Mouse (Mus musculus) heart, embryonic 16.5 days (tissue): ENCODE measurements at regions not wholly inside any gene's neighbourhood (a gene's known extent, or its start where the extent isn't known, plus 50 kb on each side); places are given as distances from the start of the nearest gene placed in this dataset.

ENCODE experiments used
- ATAC-seq: fragments of 200-750 bp; cut with Nextera tagmentation; replicated peaks from 2 replicates; pipeline ENCODE4 v1.8.0; 2017; ENCODE audit warnings: moderate number of reproducible peaks; ENCODE audit not compliant: insufficient read depth, low FRiP score; ENCODE audit errors: extremely low read depth
- H3K27ac ChIP-seq: fragments of 300-500 bp; sonication (generic); 2 replicates; pipeline ENCODE4 v1.5.1; 2014; ENCODE audit warnings: mild to moderate bottlenecking, low read length, control low read depth, moderate library complexity
- H3K27me3 ChIP-seq: fragments of 300-500 bp; sonication (generic); 2 replicates; pipeline ENCODE4 v1.6.1; 2014; ENCODE audit warnings: low read length, mixed read lengths; ENCODE audit not compliant: control insufficient read depth, insufficient read depth
- H3K36me3 ChIP-seq: fragments of 300-500 bp; sonication (generic); 2 replicates; pipeline ENCODE4 v1.6.1; 2014; ENCODE audit not compliant: control insufficient read depth, insufficient read depth
- H3K4me1 ChIP-seq: fragments of 300-500 bp; sonication (generic); 2 replicates; pipeline ENCODE4 v1.6.1; 2014; ENCODE audit warnings: low read length, mixed read lengths; ENCODE audit not compliant: control insufficient read depth, insufficient read depth
- H3K4me2 ChIP-seq: fragments of 300-500 bp; sonication (generic); 2 replicates; pipeline ENCODE4 v1.6.1; 2014; ENCODE audit warnings: low read depth, mild to moderate bottlenecking, control low read depth, low read length
- H3K4me3 ChIP-seq: fragments of 300-500 bp; sonication (generic); 2 replicates; pipeline ENCODE4 v1.5.1; 2014; ENCODE audit warnings: mild to moderate bottlenecking, control low read depth, low read length
- H3K9ac ChIP-seq: fragments of 300-500 bp; sonication (generic); 2 replicates; pipeline ENCODE4 v1.6.1; 2014; ENCODE audit warnings: low read length, control low read depth
- H3K9me3 ChIP-seq: fragments of 300-500 bp; sonication (generic); replicated peaks from 2 replicates; pipeline ENCODE4 v1.6.1; 2016; ENCODE audit warnings: low read length; ENCODE audit not compliant: control insufficient read depth
- WGBS: fragments of 180-500 bp; shearing (Covaris S2); extraction: QIAGEN DNeasy Blood & Tissue Kit; methylation state at CpG from one replicate; pipeline ENCODE4 v1.1.7; 2014; 5-methylcytosine and 5-hydroxymethylcytosine counted together

DNA sequence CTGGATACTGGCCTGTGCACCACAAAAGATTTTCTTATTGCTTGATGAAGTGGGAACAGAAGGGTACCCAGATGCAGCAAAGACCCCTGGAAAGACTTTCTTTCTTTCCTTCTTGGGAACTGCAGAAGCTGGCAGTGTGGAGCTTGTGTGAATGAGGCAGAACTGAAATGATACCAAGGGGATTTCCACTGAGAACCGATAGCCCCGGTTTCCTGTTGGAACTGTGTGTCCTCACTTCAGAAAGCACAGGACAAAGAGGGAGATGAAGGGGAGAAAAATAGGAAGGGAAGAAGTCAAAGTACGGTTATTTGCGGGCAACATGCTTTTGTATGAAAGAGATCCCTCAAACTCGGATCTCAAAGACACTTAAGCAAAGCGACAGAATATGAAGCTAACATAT, 283.7 kb downstream of the Pten start:
- Histone ChIP-seq H3K4me1 (no peaks in the 10 kb centered on the region), H3K9me3 (no peaks in the 10 kb centered on the region), H3K27me3 (no peaks in the 10 kb centered on the region), H3K4me3 (no peak overlapping the region), H3K27ac (no peak overlapping the region), H3K36me3 (no peaks in the 10 kb centered on the region), H3K4me2 (no peak overlapping the region), H3K9ac (no peak overlapping the region)
- ATAC-seq: no peak
- WGBS: 62% methylated on average over 6 of the region's 6 CpGs

- WGBS: 69% methylated on average over 2 of the region's 2 CpGs
- Histone ChIP-seq H3K4me3 (no peak overlapping the region), H3K27me3 (no peaks in the 10 kb centered on the region), H3K9ac (no peak overlapping the region), H3K4me1 (no peaks in the 10 kb centered on the region), H3K4me2 (no peak overlapping the region), H3K9me3 (no peaks in the 10 kb centered on the region), H3K36me3 (no peaks in the 10 kb centered on the region), H3K27ac (no peak overlapping the region)
- no peak for ATAC-seq
These were observed 285.5 kb downstream of the Pten start for GRCm38 (mm10) chr19:33042760-33043159.

- no peak for ATAC-seq
- WGBS: 90% methylated on average over 3 of the region's 3 CpGs
- H3K9ac ChIP-seq: no peak overlapping the region
- no peak overlapping the region for H3K4me2 ChIP-seq
- H3K4me1 ChIP-seq: no peaks in the 10 kb centered on the region
- no peak overlapping the region for H3K27ac ChIP-seq
- H3K4me3 ChIP-seq: no peak overlapping the region
- H3K9me3 ChIP-seq: no peaks in the 10 kb centered on the region
- H3K36me3 ChIP-seq: no peaks in the 10 kb centered on the region
- no peaks in the 10 kb centered on the region for H3K27me3 ChIP-seq
These were observed 286.4 kb downstream of the Pten start for GRCm38 (mm10) chr19:33043696-33044095.

DNA sequence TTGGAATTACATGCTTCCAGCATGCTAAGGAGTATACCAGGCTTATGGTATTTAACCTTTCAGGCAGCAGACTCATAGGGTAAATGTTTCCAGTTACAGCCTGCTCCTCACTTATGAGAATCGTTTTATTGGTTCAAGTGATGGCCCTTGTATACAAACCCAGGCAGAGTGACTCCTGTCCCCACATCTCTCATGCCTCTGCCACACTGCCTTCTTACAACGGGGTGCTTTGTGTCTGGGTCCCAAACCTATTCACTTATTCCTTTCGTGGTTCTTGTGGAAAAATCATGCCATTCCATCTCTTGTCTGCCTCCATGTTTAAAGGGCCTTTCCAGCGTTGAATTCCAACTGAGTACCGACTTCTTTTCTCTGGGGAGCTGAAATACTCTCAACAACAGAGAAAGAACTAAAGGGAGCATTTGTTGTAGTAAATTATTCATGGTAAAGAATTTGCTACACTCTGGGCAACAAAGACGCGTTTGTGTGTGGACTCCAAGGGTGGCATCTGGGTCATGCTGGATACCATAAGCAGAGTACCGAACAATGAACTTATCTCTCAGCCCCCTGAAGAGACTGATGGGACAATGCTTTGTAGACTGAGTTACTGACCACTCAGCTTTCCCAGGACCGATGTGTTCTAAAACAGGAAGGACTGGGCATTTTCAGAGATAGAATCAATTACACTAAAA, 291.6 kb downstream of the Pten start:
- no peaks in the 10 kb centered on the region for H3K27me3 ChIP-seq
- no peak overlapping the region for H3K4me3 ChIP-seq
- ATAC-seq: no peak
- H3K36me3 ChIP-seq: no peaks in the 10 kb centered on the region
- WGBS: 74% methylated on average over 9 of the region's 9 CpGs
- H3K4me1 ChIP-seq: no peaks in the 10 kb centered on the region
- no peak overlapping the region for H3K9ac ChIP-seq
- H3K9me3 ChIP-seq: no peaks in the 10 kb centered on the region
- no peak overlapping the region for H3K4me2 ChIP-seq
- H3K27ac ChIP-seq: no peak overlapping the region

- no peaks in the 10 kb centered on the region for H3K27me3 ChIP-seq
- H3K4me3 ChIP-seq: no peak overlapping the region
- 55% methylated on average over 4 of the region's 4 CpGs for WGBS
- H3K4me2 ChIP-seq: no peak overlapping the region
- no peak overlapping the region for H3K27ac ChIP-seq
- no peaks in the 10 kb centered on the region for H3K36me3 ChIP-seq
- no peak overlapping the region for H3K9ac ChIP-seq
- no peak for ATAC-seq
- H3K4me1 ChIP-seq: 0 out of 2 replicates have a peak, but pooled peaks cover 3% of the 10 kb centered on the region
- no peaks in the 10 kb centered on the region for H3K9me3 ChIP-seq
These were observed 296.0 kb downstream of the Pten start for GRCm38 (mm10) chr19:33053199-33053867.

- ATAC-seq: no peak
- 41% methylated on average over 10 of the region's 10 CpGs for WGBS
These were observed 299.1 kb downstream of the Pten start for GRCm38 (mm10) chr19:33056372-33056791.

GRCm38 (mm10) chr19:33061006-33061405, 303.7 kb downstream of the Pten start:
- H3K4me3 ChIP-seq: no peak overlapping the region
- no peaks in the 10 kb centered on the region for H3K36me3 ChIP-seq
- H3K4me1 ChIP-seq: 0 out of 2 replicates have a peak, but pooled peaks cover 3% of the 10 kb centered on the region
- no peaks in the 10 kb centered on the region for H3K27me3 ChIP-seq
- no peaks in the 10 kb centered on the region for H3K9me3 ChIP-seq
- H3K9ac ChIP-seq: no peak overlapping the region
- ATAC-seq: no peak
- H3K27ac ChIP-seq: no peak overlapping the region
- no peak overlapping the region for H3K4me2 ChIP-seq

More at GRCm38 (mm10) chr19:33056372-33056791, 299.1 kb downstream of the Pten start:
- peak overlapping the region; percentile 34; the same call in 1 of the 2 replicates for H3K4me2 ChIP-seq
- no peak overlapping the region for H3K9ac ChIP-seq
- H3K27ac ChIP-seq: no peak overlapping the region; the same call in 1 of the 2 replicates
- no peaks in the 10 kb centered on the region for H3K27me3 ChIP-seq
- H3K4me3 ChIP-seq: no peak overlapping the region
- H3K9me3 ChIP-seq: no peaks in the 10 kb centered on the region
- H3K4me1 ChIP-seq: 0 out of 2 replicates have a peak, but pooled peaks cover 3% of the 10 kb centered on the region
- H3K36me3 ChIP-seq: no peaks in the 10 kb centered on the region

DNA sequence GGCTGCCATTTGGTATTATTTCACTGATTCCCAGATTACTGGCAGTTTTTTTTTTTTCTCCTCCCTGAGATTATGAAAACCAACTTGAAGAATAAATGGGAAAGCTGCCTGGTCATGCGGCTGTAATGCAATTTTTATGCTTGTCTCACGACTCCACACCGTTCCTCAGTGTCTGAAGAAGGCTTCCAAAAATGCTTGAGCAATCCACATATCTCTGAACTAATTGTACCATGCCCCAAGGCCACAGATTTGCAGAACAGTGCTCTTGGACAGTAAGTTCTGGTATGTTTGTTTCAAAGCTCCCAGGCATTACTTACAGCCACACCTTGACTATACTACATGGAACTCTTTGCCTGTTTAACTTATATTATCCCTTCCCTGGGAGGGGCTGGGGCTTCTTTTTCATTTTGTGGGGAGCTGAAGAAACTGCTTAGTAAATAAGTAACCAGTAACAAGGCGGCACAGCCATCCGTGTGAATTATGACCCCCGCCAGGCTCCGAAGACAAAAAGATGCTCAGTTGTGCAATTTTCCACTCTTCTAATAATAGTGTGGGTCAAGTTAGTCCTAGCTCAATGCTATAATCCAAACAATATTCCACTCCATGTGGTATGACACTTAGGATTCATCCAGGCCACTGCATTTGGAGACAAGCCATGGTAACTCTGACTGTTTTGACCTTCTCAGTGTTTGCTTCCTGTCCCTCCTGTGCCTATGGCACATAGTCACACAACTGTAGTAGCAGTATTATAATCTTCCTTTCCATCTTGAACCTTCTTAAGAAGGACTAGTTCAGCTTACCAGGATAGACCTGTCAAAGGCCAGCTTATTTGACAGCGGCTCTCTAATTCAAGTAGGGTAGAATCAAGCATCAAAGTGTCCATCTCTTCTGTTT, 305.1 kb downstream of the Pten start:
- no peaks in the 10 kb centered on the region for H3K4me1 ChIP-seq
- H3K27ac ChIP-seq: no peak overlapping the region
- WGBS: 86% methylated on average over 8 of the region's 8 CpGs
- no peak overlapping the region for H3K4me3 ChIP-seq
- no peaks in the 10 kb centered on the region for H3K36me3 ChIP-seq
- H3K27me3 ChIP-seq: no peaks in the 10 kb centered on the region
- no peak for ATAC-seq
- H3K4me2 ChIP-seq: no peak overlapping the region
- H3K9me3 ChIP-seq: no peaks in the 10 kb centered on the region
- no peak overlapping the region for H3K9ac ChIP-seq
